Mouse (Mus musculus): ENCODE results near the gene Vldlr. TPM values are rescaled to one million over a fixed set of nuclear protein-coding genes. Genes with fewer than 3 reads are reported as not detected.

The Vldlr gene
- polyA plus RNA-seq (2016; fragmentation: Nextera tagmentation; extraction: Ambion mirVana): 3.4 and 3.8 TPM in 2 replicates

DNA sequence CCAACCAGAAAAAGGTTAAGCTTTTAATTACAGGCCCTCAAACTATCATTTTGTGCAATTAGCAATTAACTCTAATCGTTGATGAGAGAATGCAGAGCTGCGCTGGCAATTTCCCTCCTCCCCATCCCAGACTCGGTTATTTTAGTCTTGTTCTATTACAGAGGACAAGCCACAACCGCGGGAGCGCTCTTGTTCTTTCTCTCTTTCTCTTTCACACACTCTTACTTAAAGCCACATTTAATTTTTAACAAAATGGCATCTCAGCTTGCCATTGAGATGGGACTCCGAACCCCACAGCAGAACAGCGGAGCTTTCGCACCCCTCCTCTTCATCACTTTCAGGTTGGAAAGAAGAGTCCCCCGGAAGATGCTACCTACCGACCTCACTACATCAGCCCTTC lies at the start of gene Vldlr:
Gene Vldlr, plus strand, starts transcription at position 167 of the 400 bp plus-strand sequence.
- H3K36me3 ChIP-seq: no peaks in the 10 kb centered on the region
- 3% methylated on average over 11 of the region's 11 CpGs for WGBS
- H3K9ac ChIP-seq (replicated peaks): peak within 1 kb of the TSS; percentile 75
- H3K27me3 ChIP-seq: peaks cover 33% of the 10 kb centered on the region
- peak within 1 kb of the TSS; percentile 67 for H3K4me3 ChIP-seq (replicated peaks)
- ATAC-seq (ENCODE audit: insufficient number of reproducible peaks, insufficient read depth, low FRiP score, low TSS enrichment, low read depth): no peak
- 0 out of 2 replicates have a peak within 1 kb of the TSS, but pooled peaks have one; percentile 17 for H3K27ac ChIP-seq
- H3K4me1 ChIP-seq (replicated peaks): peaks cover 14% of the 10 kb centered on the region; the same call in 1 of the 2 replicates
- H3K9me3 ChIP-seq: no peaks in the 10 kb centered on the region
- peak within 1 kb of the TSS; percentile 95 for H3K4me2 ChIP-seq

DNA sequence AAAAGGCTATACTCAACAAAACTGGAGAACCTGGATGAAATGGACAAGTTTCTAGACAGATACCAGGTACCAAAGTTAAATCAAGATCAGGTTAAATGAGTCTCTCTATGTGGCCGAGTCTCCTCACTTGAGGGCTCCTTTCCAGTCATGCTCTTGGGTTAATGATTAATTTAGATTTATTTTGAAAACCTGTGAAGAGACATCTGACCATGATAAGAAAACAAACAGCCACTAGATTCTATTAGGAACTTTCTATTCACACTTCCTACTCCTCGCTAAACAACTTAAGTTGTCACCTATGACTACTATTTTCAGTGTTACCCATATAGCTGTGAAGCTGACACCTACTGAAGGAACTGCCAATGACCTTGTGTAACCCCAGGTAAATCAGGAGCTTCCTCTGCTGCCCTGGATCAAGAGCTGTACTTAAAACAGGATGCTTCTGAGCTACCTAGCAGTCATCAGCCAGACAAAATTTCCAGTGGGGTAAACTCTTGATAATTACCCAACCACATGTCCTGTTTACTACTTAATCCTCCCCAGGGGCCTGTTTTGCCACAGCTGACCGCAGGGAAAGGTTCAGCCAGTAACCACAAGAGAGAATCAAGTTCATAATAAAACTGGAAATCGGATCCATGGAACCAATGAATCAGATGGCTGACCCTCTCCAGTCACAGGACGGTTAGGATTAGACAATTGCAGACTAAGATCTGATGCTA lies 48.5 kb upstream of the Vldlr start:
- Histone ChIP-seq H3K9me3 (no peaks in the 10 kb centered on the region), H3K4me1 (replicated peaks) (0 out of 2 replicates have a peak, but pooled peaks cover 8% of the 10 kb centered on the region), H3K27me3 (no peaks in the 10 kb centered on the region), H3K36me3 (no peaks in the 10 kb centered on the region), H3K4me2 (no peak overlapping the region), H3K4me3 (replicated peaks) (no peak overlapping the region), H3K9ac (replicated peaks) (no peak overlapping the region), H3K27ac (no peak overlapping the region)
- WGBS: 54% methylated on average over 5 of the region's 5 CpGs
- ATAC-seq (ENCODE audit: insufficient number of reproducible peaks, insufficient read depth, low FRiP score, low TSS enrichment, low read depth): no peak

DNA sequence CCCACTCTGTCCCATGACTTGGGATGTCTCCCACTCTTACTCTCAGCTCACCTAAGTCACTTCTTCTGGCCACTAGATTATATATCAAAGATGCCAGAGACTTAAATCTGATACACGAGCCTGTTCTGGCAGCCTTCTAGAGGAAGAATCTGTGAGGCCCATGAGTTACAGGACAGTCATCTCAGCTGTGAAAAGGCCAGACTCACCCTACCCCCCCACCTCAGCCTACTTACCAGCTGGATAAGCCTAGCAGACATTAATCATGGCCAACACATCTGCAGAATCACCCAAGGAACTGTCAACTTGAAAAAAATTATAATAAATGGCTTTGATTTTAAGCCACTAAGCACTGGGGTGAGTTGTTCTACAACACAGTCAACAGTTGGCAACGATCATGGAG lies 42.4 kb upstream of the Vldlr start:
- no peaks in the 10 kb centered on the region for H3K4me1 ChIP-seq (replicated peaks)
- no peak overlapping the region for H3K4me2 ChIP-seq
- no peak overlapping the region for H3K4me3 ChIP-seq (replicated peaks)
- H3K27ac ChIP-seq: no peak overlapping the region
- no peaks in the 10 kb centered on the region for H3K27me3 ChIP-seq
- no peak for ATAC-seq (ENCODE audit: insufficient number of reproducible peaks, insufficient read depth, low FRiP score, low TSS enrichment, low read depth)
- 73% methylated on average over 2 of the region's 2 CpGs for WGBS
- no peaks in the 10 kb centered on the region for H3K36me3 ChIP-seq
- no peak overlapping the region for H3K9ac ChIP-seq (replicated peaks)
- H3K9me3 ChIP-seq: no peaks in the 10 kb centered on the region

DNA sequence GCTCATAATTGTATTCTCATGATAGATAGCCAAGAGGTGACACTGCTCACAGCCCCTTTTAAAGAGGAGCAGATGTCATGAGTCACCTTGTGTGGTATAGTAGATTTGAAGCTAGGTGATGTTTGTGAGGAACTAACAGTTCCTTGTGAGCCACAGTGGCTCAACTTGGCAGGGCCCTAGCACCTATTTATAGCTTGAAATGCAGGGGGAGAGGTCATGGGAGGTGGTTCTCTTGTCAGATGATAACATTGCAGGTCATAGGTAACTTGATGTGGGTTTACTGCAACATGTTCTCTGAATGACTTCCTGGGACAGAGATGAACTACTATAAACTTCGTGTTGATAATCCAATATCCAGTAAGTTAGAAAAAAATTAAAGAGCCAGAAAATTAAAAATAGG lies 40.7 kb upstream of the Vldlr start:
- H3K9ac ChIP-seq (replicated peaks): no peak overlapping the region
- no peaks in the 10 kb centered on the region for H3K27me3 ChIP-seq
- H3K27ac ChIP-seq: no peak overlapping the region
- no peak overlapping the region for H3K4me3 ChIP-seq (replicated peaks)
- no peaks in the 10 kb centered on the region for H3K9me3 ChIP-seq
- no peak for ATAC-seq (ENCODE audit: insufficient number of reproducible peaks, insufficient read depth, low FRiP score, low TSS enrichment, low read depth)
- no peaks in the 10 kb centered on the region for H3K36me3 ChIP-seq
- H3K4me2 ChIP-seq: no peak overlapping the region
- no peaks in the 10 kb centered on the region for H3K4me1 ChIP-seq (replicated peaks)
- 77% methylated on average over 1 of the region's 1 CpGs for WGBS

DNA sequence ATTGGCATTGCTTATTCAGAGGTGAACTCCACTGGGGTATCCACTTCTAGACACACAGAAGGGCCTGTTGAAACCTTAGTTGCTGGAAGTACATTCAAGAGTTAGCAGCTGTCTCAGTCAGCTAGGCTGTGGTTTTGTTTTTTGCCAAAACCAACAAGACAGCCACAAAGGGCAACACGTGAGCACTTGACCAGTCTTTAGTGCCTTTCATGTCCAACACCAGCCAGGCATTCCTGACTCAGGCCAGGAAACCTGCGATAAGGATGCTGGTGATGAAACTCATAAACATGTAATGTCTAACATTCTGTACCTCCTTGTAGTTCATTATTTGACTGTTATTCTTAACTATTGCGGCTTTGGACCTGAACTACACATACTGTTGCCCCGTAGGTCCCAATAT lies 39.7 kb upstream of the Vldlr start:
- no peaks in the 10 kb centered on the region for H3K27me3 ChIP-seq
- no peaks in the 10 kb centered on the region for H3K36me3 ChIP-seq
- no peak overlapping the region for H3K4me3 ChIP-seq (replicated peaks)
- H3K4me1 ChIP-seq (replicated peaks): no peaks in the 10 kb centered on the region
- no peak for ATAC-seq (ENCODE audit: insufficient number of reproducible peaks, insufficient read depth, low FRiP score, low TSS enrichment, low read depth)
- H3K27ac ChIP-seq: no peak overlapping the region
- no peaks in the 10 kb centered on the region for H3K9me3 ChIP-seq
- H3K4me2 ChIP-seq: no peak overlapping the region
- WGBS: 88% methylated on average over 4 of the region's 4 CpGs
- no peak overlapping the region for H3K9ac ChIP-seq (replicated peaks)

DNA sequence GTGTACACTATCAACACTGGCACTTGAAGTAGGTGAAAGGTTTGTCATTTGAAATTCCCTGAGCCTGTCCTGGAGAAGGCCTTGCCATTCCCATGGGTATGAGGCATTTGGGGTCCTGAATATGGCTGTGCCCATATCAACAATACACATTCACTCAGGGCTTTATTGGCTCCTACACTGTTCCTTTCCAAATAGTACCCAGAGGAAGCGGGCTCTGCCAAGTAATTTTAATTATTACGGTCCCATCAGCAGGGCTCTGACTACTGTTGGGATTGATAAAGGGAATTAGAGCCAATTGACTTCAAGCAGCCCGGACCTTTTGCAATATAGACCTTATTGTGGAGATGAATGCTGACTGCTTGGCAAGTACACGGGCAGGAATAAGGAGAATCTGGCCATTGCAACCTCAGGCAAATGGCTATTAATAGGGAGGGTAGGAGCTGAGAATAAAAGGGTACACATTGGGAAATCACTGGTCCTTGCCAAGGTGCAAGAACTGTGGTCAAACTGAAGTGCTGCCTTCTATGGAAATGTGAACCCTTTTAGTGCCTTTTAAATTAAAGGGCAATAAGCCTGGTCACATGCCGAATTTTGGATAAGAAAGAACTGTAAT lies 38.0 kb upstream of the Vldlr start:
- no peak overlapping the region for H3K4me3 ChIP-seq (replicated peaks)
- no peak overlapping the region for H3K9ac ChIP-seq (replicated peaks)
- no peaks in the 10 kb centered on the region for H3K9me3 ChIP-seq
- no peak for ATAC-seq (ENCODE audit: insufficient number of reproducible peaks, insufficient read depth, low FRiP score, low TSS enrichment, low read depth)
- 81% methylated on average over 5 of the region's 5 CpGs for WGBS
- H3K4me1 ChIP-seq (replicated peaks): no peaks in the 10 kb centered on the region
- no peak overlapping the region for H3K4me2 ChIP-seq
- H3K27me3 ChIP-seq: no peaks in the 10 kb centered on the region
- H3K27ac ChIP-seq: no peak overlapping the region
- no peaks in the 10 kb centered on the region for H3K36me3 ChIP-seq

DNA sequence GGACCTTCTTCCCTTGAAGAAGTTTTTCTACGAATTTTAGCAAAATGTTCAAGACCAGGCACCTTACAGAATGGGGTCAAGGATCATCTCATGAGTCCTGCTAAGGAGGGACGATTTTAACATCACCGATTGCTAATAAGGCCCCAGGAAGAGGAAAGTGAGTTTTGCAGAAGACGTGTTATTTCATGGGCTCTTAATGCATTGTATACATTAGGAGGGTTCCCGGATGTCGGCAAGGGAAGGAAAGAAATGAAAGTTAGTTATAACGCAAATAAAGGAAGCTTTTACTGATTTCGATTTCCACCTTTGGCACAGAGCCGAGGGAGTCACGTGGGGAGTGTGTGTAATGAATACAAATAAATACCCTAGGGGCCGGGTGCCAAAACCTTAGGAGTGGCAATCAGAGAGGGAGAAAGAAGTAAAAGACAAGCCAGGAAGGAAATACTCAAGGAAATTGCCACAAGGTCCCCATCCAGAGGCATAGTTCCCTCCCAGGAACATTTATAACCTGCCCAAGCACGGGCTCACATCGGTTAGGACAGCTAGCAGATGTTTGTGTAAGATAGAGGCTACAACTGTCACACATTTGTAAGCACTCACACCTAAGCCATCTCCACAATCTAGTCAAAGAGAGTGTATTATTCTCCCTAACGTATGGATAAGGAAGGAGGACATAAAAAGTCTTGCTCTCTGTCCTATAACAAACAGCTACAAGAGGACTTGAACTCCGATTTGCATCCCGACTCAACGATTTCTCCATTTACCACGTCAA lies 35.7 kb upstream of the Vldlr start:
- WGBS: 79% methylated on average over 18 of the region's 18 CpGs
- Histone ChIP-seq H3K27me3 (no peaks in the 10 kb centered on the region), H3K9ac (replicated peaks) (no peak overlapping the region), H3K9me3 (no peaks in the 10 kb centered on the region), H3K4me1 (replicated peaks) (no peaks in the 10 kb centered on the region), H3K36me3 (no peaks in the 10 kb centered on the region), H3K4me3 (replicated peaks) (no peak overlapping the region), H3K27ac (no peak overlapping the region), H3K4me2 (no peak overlapping the region)
- ATAC-seq (ENCODE audit: insufficient number of reproducible peaks, insufficient read depth, low FRiP score, low TSS enrichment, low read depth): no peak

DNA sequence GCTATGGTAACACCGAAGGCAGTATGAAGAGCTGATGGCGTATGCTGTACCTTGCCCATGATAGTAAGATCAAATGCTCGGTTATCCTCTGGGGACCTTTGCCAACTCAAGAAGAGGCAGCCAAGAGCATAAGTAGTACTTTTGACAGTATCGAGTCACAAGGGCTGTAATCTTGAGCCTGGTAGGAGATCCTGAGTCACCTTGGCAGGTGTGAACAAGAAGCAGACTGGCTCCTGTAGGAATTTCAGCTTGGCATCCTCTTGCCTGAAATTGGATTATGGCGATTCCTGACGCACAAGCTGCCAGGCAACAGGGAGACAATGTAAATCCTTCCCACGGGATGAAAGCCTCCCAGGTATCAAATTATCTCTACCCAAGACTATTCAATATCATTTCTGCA lies 32.8 kb upstream of the Vldlr start:
- ATAC-seq (ENCODE audit: insufficient number of reproducible peaks, insufficient read depth, low FRiP score, low TSS enrichment, low read depth): no peak
- Histone ChIP-seq H3K9ac (replicated peaks) (no peak overlapping the region), H3K4me2 (no peak overlapping the region), H3K27ac (no peak overlapping the region), H3K27me3 (no peaks in the 10 kb centered on the region), H3K9me3 (no peaks in the 10 kb centered on the region), H3K4me1 (replicated peaks) (no peaks in the 10 kb centered on the region), H3K36me3 (no peaks in the 10 kb centered on the region), H3K4me3 (replicated peaks) (no peak overlapping the region)
- 91% methylated on average over 7 of the region's 7 CpGs for WGBS

DNA sequence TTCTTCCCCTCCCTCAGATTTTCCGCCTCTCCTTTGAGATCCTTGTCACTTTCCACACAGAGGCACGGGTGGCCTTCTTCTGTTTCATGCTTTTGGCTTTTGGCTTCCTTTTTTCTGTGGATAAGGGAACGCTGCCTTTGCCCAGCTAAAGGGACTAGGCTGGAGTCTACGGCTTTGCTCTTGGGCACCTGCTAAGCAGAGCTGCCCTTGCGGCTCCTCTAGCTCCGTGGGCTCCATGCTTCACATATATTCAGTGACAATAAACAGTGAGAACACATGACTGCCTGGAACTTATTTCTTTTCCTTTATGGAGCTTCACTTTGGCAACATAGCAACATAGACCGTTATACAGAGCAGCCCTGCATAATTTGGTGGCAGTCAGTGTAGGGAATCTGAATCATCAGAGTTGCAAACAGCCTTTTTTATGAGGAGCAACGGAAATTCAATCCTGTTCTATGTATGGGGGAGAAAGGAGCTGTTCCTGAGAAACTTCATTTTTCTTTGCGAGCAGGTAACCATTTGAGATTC lies 12.5 kb upstream of the Vldlr start:
- no peak overlapping the region for H3K27ac ChIP-seq
- 73% methylated on average over 9 of the region's 9 CpGs for WGBS
- ATAC-seq (ENCODE audit: insufficient number of reproducible peaks, insufficient read depth, low FRiP score, low TSS enrichment, low read depth): no peak

DNA sequence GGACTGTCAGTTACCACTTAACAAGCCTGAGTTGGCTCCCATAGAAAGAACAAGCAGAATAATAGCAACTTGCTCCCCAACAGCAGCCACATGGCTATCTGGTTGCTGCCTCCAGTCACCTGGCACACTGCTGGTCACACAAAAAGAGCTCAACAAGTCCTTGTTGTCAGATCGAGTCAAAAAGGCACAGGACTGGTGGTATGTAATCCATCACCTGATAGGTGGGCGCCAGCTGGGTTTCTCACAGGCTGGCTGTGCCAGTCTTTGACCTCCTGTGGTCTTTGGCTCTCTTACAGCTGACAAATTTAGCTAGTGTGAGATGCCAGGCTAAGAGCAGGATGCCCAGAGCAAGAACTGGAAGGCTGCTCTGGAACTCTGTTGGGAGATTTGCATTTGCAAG lies 5.3 kb upstream of the Vldlr start:
- no peak overlapping the region for H3K27ac ChIP-seq
- no peaks in the 10 kb centered on the region for H3K36me3 ChIP-seq
- no peaks in the 10 kb centered on the region for H3K9me3 ChIP-seq
- H3K4me3 ChIP-seq (replicated peaks): no peak overlapping the region
- ATAC-seq (ENCODE audit: insufficient number of reproducible peaks, insufficient read depth, low FRiP score, low TSS enrichment, low read depth): no peak
- H3K4me2 ChIP-seq: no peak overlapping the region
- no peaks in the 10 kb centered on the region for H3K4me1 ChIP-seq (replicated peaks)
- 60% methylated on average over 2 of the region's 2 CpGs for WGBS
- H3K27me3 ChIP-seq: peaks cover 15% of the 10 kb centered on the region
- H3K9ac ChIP-seq (replicated peaks): no peak overlapping the region

More for the DNA sequence above, 12.5 kb upstream of the Vldlr start:
- Histone ChIP-seq H3K27me3 (no peaks in the 10 kb centered on the region), H3K4me1 (replicated peaks) (no peaks in the 10 kb centered on the region; the same call in 1 of the 2 replicates), H3K9ac (replicated peaks) (no peak overlapping the region), H3K4me2 (no peak overlapping the region), H3K4me3 (replicated peaks) (no peak overlapping the region), H3K9me3 (no peaks in the 10 kb centered on the region), H3K36me3 (no peaks in the 10 kb centered on the region)

DNA sequence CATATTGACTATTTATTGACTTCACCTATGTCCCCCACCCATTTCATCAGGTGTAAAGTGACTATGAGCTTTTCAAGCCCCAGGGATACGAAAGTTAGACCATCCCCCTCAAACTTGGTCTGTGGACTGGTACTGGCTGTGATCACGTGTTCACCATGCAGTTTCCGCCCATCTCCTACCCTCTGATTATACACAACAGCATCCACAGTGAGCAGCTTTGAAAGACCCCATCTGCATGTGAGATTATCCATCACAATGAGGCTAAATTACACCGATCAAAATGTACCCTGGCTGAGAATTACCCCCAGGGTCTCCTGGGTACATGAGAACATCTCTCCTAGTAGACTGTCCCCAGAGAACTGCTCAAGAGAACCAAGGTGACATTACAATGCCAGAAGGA lies 688 bp upstream of the Vldlr start:
- Histone ChIP-seq H3K27me3 (peaks cover 33% of the 10 kb centered on the region), H3K9me3 (no peaks in the 10 kb centered on the region), H3K27ac (no peak overlapping the region), H3K9ac (replicated peaks) (no peak overlapping the region), H3K36me3 (no peaks in the 10 kb centered on the region), H3K4me1 (replicated peaks) (peaks cover 14% of the 10 kb centered on the region; the same call in 1 of the 2 replicates), H3K4me2 (no peak overlapping the region), H3K4me3 (replicated peaks) (no peak overlapping the region)
- WGBS: 76% methylated on average over 4 of the region's 4 CpGs
- ATAC-seq (ENCODE audit: insufficient number of reproducible peaks, insufficient read depth, low FRiP score, low TSS enrichment, low read depth): no peak
